Mouse (Mus musculus) embryonic stem cell, embryonic (primary cell): Measurements from ENCODE around the gene Ryr1.

Experiments
- CTCF ChIA-PET, 4 experiments: fragments of 300-600 bp in 2 of 4; fragments of 350-600 bp in 2 of 4; sonication (Branson Sonifier 250); formaldehyde crosslinking; loops; one replicate each; lab custom pipeline; 2022; ENCODE audit warnings: inconsistent platforms in 2 of 4; lab: Charles Lee
- POLR2A ChIA-PET, 4 experiments: fragments of 300-600 bp in 2 of 4; fragments of 350-600 bp in 2 of 4; sonication (Branson Sonifier 250); formaldehyde crosslinking; loops; one replicate each; lab custom pipeline; 2022; ENCODE audit warnings: antibody characterized with exemption in 4 of 4, inconsistent platforms in 1 of 4; lab: Charles Lee

The Ryr1 gene

GRCm38 (mm10) chr7:29022479-29022878 is 102.5 kb downstream of the Ryr1 start:
- ChIA-PET CTCF (interaction anchor here in 3 of 4 experiments (0.6 to 1.5 kb wide), 6 partner anchors 8 to 469 kb away, joined by 3 to 6 read pairs (median 4); no protein-coding TSS in a partner anchor), POLR2A (interaction anchor here in 2 of 4 experiments (1.3 to 3.4 kb wide), 4 partner anchors 21 to 92 kb away, joined by 3 to 14 read pairs (median 4); no protein-coding TSS in a partner anchor)

DNA sequence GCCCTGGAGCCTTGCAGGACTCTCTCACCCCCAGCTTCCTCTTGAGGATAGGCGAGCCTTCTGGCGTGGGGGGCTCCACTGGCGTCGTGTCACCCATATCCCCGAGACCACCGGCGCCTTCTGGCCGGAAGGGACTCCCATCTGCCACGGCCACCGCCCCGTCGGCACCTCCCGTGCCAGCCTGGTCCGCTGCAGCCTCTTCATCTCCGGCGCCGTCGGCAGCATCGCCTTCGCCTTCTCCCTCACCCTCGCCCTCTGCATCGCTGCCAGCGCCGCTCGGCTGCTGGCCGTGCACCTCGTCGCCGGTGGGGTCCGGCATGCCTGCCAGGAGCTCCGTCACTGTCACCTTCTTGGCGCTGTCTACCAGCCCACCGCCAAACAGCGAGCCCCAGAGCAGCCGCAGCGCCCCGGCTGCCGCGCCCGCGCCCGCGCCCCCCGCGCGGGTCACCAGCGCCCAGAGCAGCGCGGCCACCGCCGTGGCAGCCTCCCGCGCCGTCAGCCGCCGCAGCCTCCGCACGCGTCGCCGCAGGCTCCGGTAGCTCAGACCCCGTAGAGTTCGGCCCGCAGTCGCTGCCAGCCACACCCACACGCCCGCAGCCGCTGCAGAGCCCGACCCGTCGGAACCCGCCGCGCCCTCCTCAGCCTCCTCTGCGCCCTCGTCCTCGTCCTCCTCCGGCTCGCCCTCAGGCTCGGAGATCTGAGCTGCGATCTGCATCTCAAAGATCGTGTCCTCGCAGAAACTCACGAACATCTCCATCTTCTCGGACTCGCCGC is 105.3 kb downstream of the Ryr1 start:
- POLR2A ChIA-PET, result interaction anchor here (0.5 to 3.4 kb wide), 23 partner anchors 9 to 1388 kb away, joined by 3 to 14 read pairs (median 4); partner anchors contain the start of genes Eif3k (in 3 of the 4), Map4k1 (in 2 of the 4), Psmd8 (in 1 of the 4) and Sirt2 (in 1 of the 4)
- CTCF ChIA-PET, result interaction anchor here (0.5 to 2.5 kb wide), 11 partner anchors 13 to 418 kb away, joined by 3 to 9 read pairs (median 4); partner anchors contain the start of gene Spint2 (in 1 of the 4)

DNA sequence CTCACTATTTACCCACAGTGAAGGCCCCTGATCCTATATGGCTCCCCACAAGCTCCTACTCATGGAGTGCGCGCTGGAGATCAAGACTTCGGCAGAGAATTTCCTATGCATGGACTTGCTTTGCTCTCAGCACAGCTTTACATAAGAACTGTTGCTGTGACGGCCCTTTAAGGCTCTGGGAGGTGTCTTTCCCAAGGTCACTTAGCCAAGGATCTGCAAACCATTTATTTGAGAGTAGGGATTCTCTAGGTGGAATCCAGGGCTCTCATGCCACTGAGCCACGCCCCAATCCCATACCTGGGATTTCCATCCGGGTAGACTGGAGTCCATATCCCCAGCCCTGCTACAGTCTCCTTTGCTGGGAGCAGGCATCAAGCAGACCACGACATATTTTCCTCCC is 107.8 kb downstream of the Ryr1 start:
- ChIA-PET CTCF (interaction anchor here in 3 of 4 experiments (0.6 to 2.7 kb wide), 5 partner anchors 10 to 1856 kb away, joined by 3 to 7 read pairs (median 3); no protein-coding TSS in a partner anchor), POLR2A (interaction anchor here in 3 of 4 experiments (0.6 to 3.4 kb wide), 9 partner anchors 10 to 192 kb away, joined by 3 to 14 read pairs (median 3); partner anchors contain the start of genes Eif3k (in 3 of the 3), Map4k1 (in 2 of the 3) and Ech1 (in 1 of the 3))

DNA sequence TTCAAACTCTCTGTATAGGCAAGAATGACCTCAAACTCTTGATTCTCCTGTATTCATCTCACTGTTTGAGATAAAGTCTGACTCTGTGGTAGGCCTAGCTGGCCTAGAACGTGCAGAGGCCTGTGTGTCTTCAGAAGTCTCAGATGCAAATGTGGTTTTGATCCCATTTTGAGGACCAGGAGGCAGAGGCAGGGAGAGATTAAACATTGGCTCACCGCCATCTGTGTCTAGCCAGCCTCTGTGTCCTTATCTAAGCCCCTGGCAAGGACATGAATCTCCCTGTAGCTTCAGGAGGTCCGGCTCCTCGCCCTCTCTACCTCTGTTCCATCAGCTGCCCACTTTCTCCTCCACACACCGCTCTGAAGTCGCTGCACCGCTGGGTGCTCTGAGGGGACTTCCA is 108.5 kb downstream of the Ryr1 start:
- ChIA-PET CTCF (interaction anchor here in 2 of 4 experiments (0.7 to 2.7 kb wide), 2 partner anchors 15 to 16 kb away, joined by 3 to 7 read pairs; no protein-coding TSS in a partner anchor), POLR2A (interaction anchor here in 2 of 4 experiments (0.7 to 3.4 kb wide), 3 partner anchors 9 to 24 kb away, joined by 4 to 14 read pairs (median 7); no protein-coding TSS in a partner anchor)

DNA sequence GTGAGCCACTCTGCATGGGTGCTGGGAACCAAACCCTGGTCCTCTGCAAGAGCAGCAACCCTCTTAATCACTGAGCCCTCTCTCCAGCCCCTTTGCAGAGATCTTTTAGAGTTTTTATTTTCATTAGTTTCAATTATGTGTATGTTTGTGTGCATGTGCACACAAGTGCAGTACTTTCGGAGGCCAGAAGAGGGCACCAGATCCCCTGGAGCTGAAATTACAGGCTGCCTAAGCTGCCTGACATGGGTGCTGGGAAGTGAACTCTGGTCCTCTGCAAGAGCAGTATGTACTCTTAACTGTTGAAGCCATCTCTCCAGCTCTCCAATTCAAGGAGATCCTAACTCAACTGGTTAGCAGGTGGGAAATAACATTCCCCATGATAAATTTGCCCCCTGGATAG is 110.0 kb downstream of the Ryr1 start:
- POLR2A ChIA-PET, result interaction anchor here in 2 of 4 experiments (0.6 to 2.6 kb wide), 3 partner anchors 33 to 332 kb away, joined by 3 to 8 read pairs (median 4); partner anchors contain the start of genes Eif3k (in 1 of the 2) and Map4k1 (in 1 of the 2)
- CTCF ChIA-PET, result interaction anchor here in 2 of 4 experiments (0.7 to 2.7 kb wide), 7 partner anchors 8 to 29 kb away, joined by 3 to 8 read pairs (median 4); no protein-coding TSS in a partner anchor

- CTCF ChIA-PET, result interaction anchor here in 3 of 4 experiments (0.6 to 1.3 kb wide), 6 partner anchors 16 to 229 kb away, joined by 3 to 5 read pairs (median 4); no protein-coding TSS in a partner anchor
- POLR2A ChIA-PET, result interaction anchor here (0.6 to 3.2 kb wide), 14 partner anchors 8 to 1706 kb away, joined by 3 to 14 read pairs (median 3); partner anchors contain the start of genes Eif3k (in 1 of the 4) and Map4k1 (in 1 of the 4)
Measured at GRCm38 (mm10) chr7:29008714-29009113, 116.3 kb downstream of the Ryr1 start.

- ChIA-PET POLR2A (interaction anchor here in 3 of 4 experiments (0.6 to 3.2 kb wide), 11 partner anchors 10 to 1705 kb away, joined by 3 to 14 read pairs (median 3); partner anchors contain the start of genes Eif3k (in 2 of the 3) and Map4k1 (in 2 of the 3)), CTCF (interaction anchor here in 1 of 4 experiments (0.9 to 1.1 kb wide), 2 partner anchors 24 to 71 kb away, joined by 4 to 5 read pairs; no protein-coding TSS in a partner anchor)
Measured at GRCm38 (mm10) chr7:29008171-29008570, 116.8 kb downstream of the Ryr1 start.

DNA sequence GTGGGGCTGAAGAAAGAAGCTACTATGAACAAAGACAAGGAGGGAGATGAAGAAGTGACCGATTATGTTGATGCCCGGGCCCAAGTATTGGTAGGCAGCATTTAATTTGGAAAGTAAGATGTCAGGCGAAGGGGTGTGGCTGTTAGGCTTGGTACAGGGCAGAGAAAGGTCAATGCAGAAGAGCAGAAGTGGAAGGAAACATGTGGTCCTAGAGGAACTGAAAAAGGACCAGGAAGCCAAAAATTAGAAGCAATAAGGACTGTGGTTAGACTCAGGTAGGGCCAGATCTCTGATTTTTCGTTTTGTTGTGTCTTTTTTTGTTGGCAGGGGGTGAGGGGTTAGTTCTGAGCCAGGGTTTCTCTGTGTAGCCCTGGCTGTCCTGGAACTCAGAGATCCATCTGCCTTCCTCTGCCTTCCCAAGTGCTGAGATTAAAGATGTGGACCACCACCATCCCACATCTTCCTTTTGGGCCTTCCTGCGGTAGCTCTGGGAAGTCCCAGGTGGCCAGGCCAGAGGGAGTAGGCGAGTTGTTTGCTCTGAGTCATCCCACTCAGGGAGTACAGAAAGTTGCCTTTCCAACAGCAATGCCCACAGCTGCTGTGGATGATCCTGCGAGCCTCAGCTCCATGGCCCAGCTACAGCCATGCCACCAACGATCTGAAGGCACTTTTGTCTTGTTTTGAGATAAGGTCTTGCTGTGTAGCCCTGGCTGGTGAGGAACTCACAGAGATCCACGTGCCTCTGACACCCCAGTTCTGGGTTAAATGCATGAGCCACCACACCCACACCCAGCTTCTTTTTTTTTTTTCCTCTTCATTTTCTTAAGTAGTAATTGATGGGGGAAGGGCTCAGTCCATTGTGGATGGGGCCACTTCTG is 117.5 kb downstream of the Ryr1 start:
- ChIA-PET CTCF (interaction anchor here in 2 of 4 experiments (0.6 to 1.1 kb wide), 3 partner anchors 25 to 1294 kb away, joined by 4 to 5 read pairs (median 4); no protein-coding TSS in a partner anchor), POLR2A (interaction anchor here (0.6 to 3.2 kb wide), 13 partner anchors 9 to 429 kb away, joined by 3 to 14 read pairs (median 4); partner anchors contain the start of genes Eif3k (in 2 of the 4), Map4k1 (in 2 of the 4) and Catsperg1 (in 1 of the 4))

GRCm38 (mm10) chr7:29000651-29001605 is 124.1 kb downstream of the Ryr1 start:
- ChIA-PET POLR2A (interaction anchor here (0.5 to 3.3 kb wide), 45 partner anchors 8 to 608 kb away, joined by 3 to 41 read pairs (median 4); partner anchors contain the start of genes Eif3k (in 4 of the 4), Map4k1 (in 4 of the 4), Actn4 (in 1 of the 4) and Fbxo17 (in 1 of the 4)), CTCF (interaction anchor here (0.5 to 2.5 kb wide), 21 partner anchors 9 to 313 kb away, joined by 3 to 33 read pairs (median 4); no protein-coding TSS in a partner anchor)

DNA sequence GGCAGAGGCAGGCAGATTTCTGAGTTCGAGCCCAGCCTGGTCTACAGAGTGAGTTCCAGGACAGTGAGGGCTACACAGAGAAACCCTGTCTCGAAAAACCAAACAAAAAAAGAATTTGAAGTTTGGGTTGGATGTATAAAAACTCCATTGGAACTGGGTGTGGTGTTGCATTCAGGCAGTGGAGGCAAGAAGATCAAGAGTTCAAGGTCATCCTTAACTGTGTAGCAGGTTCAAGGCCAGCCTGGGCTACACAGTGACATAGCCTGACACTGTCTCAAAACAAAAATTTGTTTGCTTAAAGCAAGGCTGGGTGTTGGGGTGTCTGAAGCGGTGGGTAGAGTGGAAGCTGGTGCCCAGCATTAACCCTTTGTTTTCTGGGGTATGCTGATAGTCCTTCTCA is 131.6 kb downstream of the Ryr1 start:
- POLR2A ChIA-PET, result interaction anchor here in 3 of 4 experiments (0.8 to 3.0 kb wide), 11 partner anchors 8 to 47 kb away, joined by 3 to 36 read pairs (median 6); partner anchors contain the start of genes Actn4 (in 1 of the 3), Eif3k (in 1 of the 3) and Map4k1 (in 1 of the 3)
- CTCF ChIA-PET, result interaction anchor here (0.5 to 2.8 kb wide), 6 partner anchors 8 to 435 kb away, joined by 4 to 33 read pairs (median 9); no protein-coding TSS in a partner anchor

DNA sequence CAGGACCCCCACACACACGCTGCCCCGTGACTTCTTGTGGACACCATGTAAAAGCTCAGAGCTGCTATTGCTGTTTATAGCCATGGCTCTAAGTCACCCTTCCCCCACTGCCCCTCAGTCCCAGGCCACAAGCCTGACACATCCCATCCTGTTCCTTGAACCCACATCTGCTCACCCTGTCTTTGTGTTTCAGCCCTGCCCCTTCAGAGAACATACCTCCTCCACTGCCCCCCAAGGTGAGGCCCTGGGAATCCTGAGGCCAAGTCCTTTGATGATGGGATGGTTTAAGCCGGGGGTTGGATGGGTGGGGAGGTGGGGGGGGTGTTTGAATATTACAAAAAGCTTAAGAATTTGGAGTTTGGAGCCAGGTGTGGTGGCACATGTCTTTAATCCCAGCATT is 132.0 kb downstream of the Ryr1 start:
- POLR2A ChIA-PET, result interaction anchor here (0.5 to 3.0 kb wide), 16 partner anchors 8 to 170 kb away, joined by 3 to 36 read pairs (median 6); partner anchors contain the start of genes Eif3k (in 3 of the 4), Map4k1 (in 3 of the 4) and Actn4 (in 1 of the 4)
- CTCF ChIA-PET, result interaction anchor here (0.8 to 2.8 kb wide), 15 partner anchors 8 to 46 kb away, joined by 3 to 33 read pairs (median 6); partner anchors contain the start of genes Eif3k (in 1 of the 4) and Map4k1 (in 1 of the 4)

- POLR2A ChIA-PET, result interaction anchor here (0.5 to 3.0 kb wide), 28 partner anchors 9 to 561 kb away, joined by 3 to 36 read pairs (median 4); partner anchors contain the start of genes Eif3k (in 3 of the 4), Map4k1 (in 3 of the 4), Actn4 (in 1 of the 4) and Hnrnpl (in 1 of the 4)
Measured at GRCm38 (mm10) chr7:28991616-28992015, 133.4 kb downstream of the Ryr1 start.

DNA sequence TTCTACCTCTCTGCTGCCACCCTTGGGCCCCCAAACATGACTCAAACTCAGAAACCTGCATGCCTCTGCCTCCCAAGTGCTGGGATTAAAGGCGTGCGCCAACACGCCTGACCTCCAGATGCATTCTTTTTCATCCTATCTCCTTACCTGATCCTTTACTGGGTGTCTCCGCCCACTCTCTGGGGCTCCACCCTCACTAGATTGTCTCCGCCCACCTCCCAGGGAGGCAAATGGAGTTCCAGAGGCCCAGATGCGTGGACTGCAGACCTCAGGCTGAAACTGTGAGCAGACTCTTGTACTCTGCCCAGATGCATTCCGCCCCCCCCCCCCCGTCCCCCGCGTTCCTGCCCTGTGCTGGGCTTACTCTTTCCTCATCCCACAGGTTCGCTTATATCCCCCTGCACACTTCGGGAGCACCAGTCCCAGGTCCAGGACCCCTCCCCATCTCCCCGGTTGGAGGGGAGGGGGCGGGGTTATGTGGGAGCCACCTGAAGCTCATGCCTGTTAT is 134.2 kb downstream of the Ryr1 start:
- CTCF ChIA-PET, result interaction anchor here (0.6 to 2.8 kb wide), 14 partner anchors 9 to 517 kb away, joined by 3 to 33 read pairs (median 10); partner anchors contain the start of genes Eif3k (in 1 of the 4) and Map4k1 (in 1 of the 4)
- POLR2A ChIA-PET, result interaction anchor here (0.6 to 3.0 kb wide), 13 partner anchors 9 to 384 kb away, joined by 3 to 36 read pairs (median 6); partner anchors contain the start of genes Eif3k (in 3 of the 4), Map4k1 (in 3 of the 4), Actn4 (in 1 of the 4) and Psmd8 (in 1 of the 4)

More at GRCm38 (mm10) chr7:28991616-28992015, 133.4 kb downstream of the Ryr1 start:
- CTCF ChIA-PET, result interaction anchor here (0.5 to 2.8 kb wide), 56 partner anchors 9 to 1832 kb away, joined by 3 to 33 read pairs (median 4); partner anchors contain the start of genes Eif3k (in 1 of the 4), Fam98c (in 1 of the 4), Map4k1 (in 1 of the 4) and Mrps12 (in 1 of the 4)

DNA sequence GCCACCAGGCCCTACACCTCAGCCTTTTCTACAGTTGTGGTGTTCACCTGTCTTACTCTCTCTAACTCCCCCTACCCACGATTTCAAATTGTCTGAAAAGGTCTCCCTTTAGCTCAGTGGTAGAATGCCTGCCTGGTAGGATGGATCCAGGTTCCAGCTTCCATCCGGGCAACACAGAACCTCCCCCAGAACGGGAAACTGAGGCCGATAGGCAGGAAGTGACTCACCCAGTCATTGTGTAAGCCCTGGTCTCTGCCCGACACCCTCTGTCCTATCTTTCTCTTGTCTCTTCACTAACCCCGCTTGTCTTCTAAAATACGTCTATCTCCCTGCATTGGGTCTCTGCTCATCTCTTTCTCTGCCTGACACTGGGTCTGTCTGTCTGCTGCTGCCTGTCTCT is 139.8 kb downstream of the Ryr1 start:
- ChIA-PET POLR2A (interaction anchor here (0.6 to 5.3 kb wide), 14 partner anchors 8 to 253 kb away, joined by 3 to 84 read pairs (median 4); partner anchors contain the start of genes Actn4 (in 1 of the 4), Mrps12 (in 1 of the 4) and Sars2 (in 1 of the 4)), CTCF (no interaction called here)
